Mouse (Mus musculus): Measurements from ENCODE around the gene Sec61g.
"Not testable (repeated sequence)": the region's sequence is repeated elsewhere in the genome, so short reads cannot be mapped to it uniquely, and the experiment has no call there.

Gene Sec61g

GRCm38 (mm10) chr11:16508052-16508654, at the start of gene Sec61g:
Gene Sec61g, minus strand, starts transcription at chr11:16508484.
- peak; percentile 92 for DNase-seq

GRCm38 (mm10) chr11:16546421-16547163, 38.3 kb upstream of the Sec61g start:
- DNase-seq = no peak

- DNase-seq = no peak
These were observed 29.1 kb upstream of the Sec61g start for GRCm38 (mm10) chr11:16537379-16537778.

- DNase-seq = no peak
These were observed 26.6 kb upstream of the Sec61g start for GRCm38 (mm10) chr11:16534582-16535553.

- DNase-seq = no peak
These were observed 24.6 kb upstream of the Sec61g start for GRCm38 (mm10) chr11:16532877-16533276.

GRCm38 (mm10) chr11:16528909-16529308, 20.6 kb upstream of the Sec61g start:
- DNase-seq = no peak

- DNase-seq = no peak
These were observed 20.1 kb upstream of the Sec61g start for GRCm38 (mm10) chr11:16528391-16528790.

GRCm38 (mm10) chr11:16527743-16528142, 19.5 kb upstream of the Sec61g start:
- DNase-seq = no peak

GRCm38 (mm10) chr11:16526467-16526866, 18.2 kb upstream of the Sec61g start:
- no peak for DNase-seq

GRCm38 (mm10) chr11:16525724-16526123, 17.4 kb upstream of the Sec61g start:
- no peak for DNase-seq

- DNase-seq = no peak
These were observed 16.8 kb upstream of the Sec61g start for GRCm38 (mm10) chr11:16524917-16525640.

GRCm38 (mm10) chr11:16515081-16515480, 6.8 kb upstream of the Sec61g start:
- not testable (repeated sequence) for DNase-seq

GRCm38 (mm10) chr11:16514221-16514620, 5.9 kb upstream of the Sec61g start:
- not testable (repeated sequence) for DNase-seq

GRCm38 (mm10) chr11:16507385-16508051, 766 bp downstream of the Sec61g start:
- peak; percentile 15 for DNase-seq

GRCm38 (mm10) chr11:16505999-16506398, 2.3 kb downstream of the Sec61g start:
- no peak for DNase-seq

GRCm38 (mm10) chr11:16503150-16503549, 5.1 kb downstream of the Sec61g start:
- DNase-seq = no peak

- DNase-seq = no peak
These were observed 5.5 kb downstream of the Sec61g start for GRCm38 (mm10) chr11:16502744-16503143.

GRCm38 (mm10) chr11:16498756-16499680, 9.3 kb downstream of the Sec61g start:
- no peak for DNase-seq
